Mouse (Mus musculus) heart, adult 2 months (tissue): ENCODE data around the gene Rpl29. TPM values are rescaled to one million over a fixed set of nuclear protein-coding genes. Genes with fewer than 3 reads are reported as not detected.
A peak's percentile ranks its signal among the peaks of the same experiment; 100 is the strongest.

Experiments used
- DNase-seq, 2 experiments: peaks; one replicate each; pipeline ENCODE4 v3.0.0; 2021
- H3K27ac ChIP-seq: fragments of 200-600 bp; 2 replicates; pipeline ENCODE4 v1.8.1; 2022
- H3K27me3 ChIP-seq: fragments of 200-500 bp; 2 replicates; pipeline ENCODE4 v1.6.1; 2012; ENCODE audit warnings: mild to moderate bottlenecking, low read length, inconsistent platforms, mixed read lengths; ENCODE audit not compliant: control insufficient read depth, insufficient read depth
- H3K36me3 ChIP-seq: fragments of 200-500 bp; 2 replicates; pipeline ENCODE4 v1.6.1; 2012; ENCODE audit warnings: low read length, inconsistent platforms; ENCODE audit not compliant: control insufficient read depth, insufficient read depth
- H3K4me1 ChIP-seq: fragments of 200-500 bp; 2 replicates; pipeline ENCODE4 v1.6.1; 2011; ENCODE audit warnings: low read length; ENCODE audit not compliant: control insufficient read depth, insufficient read depth
- H3K4me3 ChIP-seq: fragments of 200-600 bp; 2 replicates; pipeline ENCODE4 v1.8.1; 2022
- H3K79me2 ChIP-seq: fragments of 200-500 bp; replicated peaks from 2 replicates; pipeline ENCODE4 v1.6.1; 2012; ENCODE audit warnings: mild to moderate bottlenecking, inconsistent platforms, low read length, moderate library complexity, mixed read lengths; ENCODE audit not compliant: control insufficient read depth, insufficient read depth
- H3K9ac ChIP-seq: fragments of 200-500 bp; 2 replicates; pipeline ENCODE4 v1.6.1; 2012; ENCODE audit warnings: low read depth, mild to moderate bottlenecking, control low read depth, inconsistent platforms, low read length, mixed read lengths
- CTCF ChIP-seq: fragments of 200-600 bp; IDR thresholded peaks from 2 replicates; pipeline ENCODE4 v1.8.1; 2022; ENCODE audit warnings: antibody characterized with exemption, mild to moderate bottlenecking, moderate library complexity
- EP300 ChIP-seq: fragments of 200-500 bp; IDR thresholded peaks from 2 replicates; pipeline ENCODE4 v1.6.1; 2011; ENCODE audit warnings: low read depth, low read length, control low read depth; ENCODE audit not compliant: insufficient read depth
- POLR2A ChIP-seq: fragments of 200-500 bp; IDR thresholded peaks from 2 replicates; pipeline ENCODE4 v1.6.1; 2011; ENCODE audit warnings: mild to moderate bottlenecking, low read depth, low read length, control low read depth; ENCODE audit not compliant: insufficient read depth
- WGBS: fragments of 180-500 bp; shearing (Covaris S2); methylation state at CpG from one replicate; pipeline ENCODE4 v1.1.7; 2018; 5-methylcytosine and 5-hydroxymethylcytosine counted together
- intact Hi-C: fragments of 180-260 bp; cut with DNase I; formaldehyde crosslinking; loops from one replicate; pipeline ENCODE4 v1.15.1; 2025
- polyA plus RNA-seq: library from polyadenylated mRNA; depleted of rRNA; stranded (reverse); fragments of >200 nt; gene quantifications from 2 replicates; pipeline ENCODE4 v1.2.3, GENCODE M21; 2012
- total RNA-seq, 2 experiments: library from RNA; stranded (reverse); gene quantifications; 2 replicates each; pipeline ENCODE4 v1.2.3; 2021

The Rpl29 gene
- total and polyA plus RNA-seq, 3 experiments = 251 to 296 (median 287) TPM

- DNase-seq = peak in 1 of 2 experiments; percentile 16
- 79% methylated on average over 14 of the region's 14 CpGs for WGBS
Observed at GRCm38 (mm10) chr9:106470991-106471750, 41.9 kb downstream of the Rpl29 start.

GRCm38 (mm10) chr9:106471892-106472291 is 42.6 kb downstream of the Rpl29 start:
- no peaks in the 10 kb centered on the region for H3K27me3 ChIP-seq
- DNase-seq = peak; percentile 76 to 85
- peak overlapping the region; percentile 62 for H3K9ac ChIP-seq
- H3K4me3 ChIP-seq = peak overlapping the region; percentile 12; the same call in 1 of the 2 replicates
- intact Hi-C loops = no loop called here
- no peaks in the 10 kb centered on the region for H3K79me2 ChIP-seq
- peak overlapping the region; percentile 75 for H3K27ac ChIP-seq
- no peaks in the 10 kb centered on the region for H3K36me3 ChIP-seq
- H3K4me1 ChIP-seq = peaks cover 9% of the 10 kb centered on the region
- 23% methylated on average over 5 of the region's 5 CpGs for WGBS
- TF ChIP-seq CTCF = peak; percentile 38
- peak; percentile 70 for TF ChIP-seq POLR2A
- no peak for TF ChIP-seq EP300

More at GRCm38 (mm10) chr9:106470991-106471750, 41.9 kb downstream of the Rpl29 start:
- peak overlapping the region; percentile 75 for H3K27ac ChIP-seq
- H3K36me3 ChIP-seq = no peaks in the 10 kb centered on the region
- peak overlapping the region; percentile 12; the same call in 1 of the 2 replicates for H3K4me3 ChIP-seq
- intact Hi-C loops = no loop called here
- H3K27me3 ChIP-seq = no peaks in the 10 kb centered on the region
- peaks cover 7% of the 10 kb centered on the region for H3K4me1 ChIP-seq
- no peak for TF ChIP-seq EP300
- TF ChIP-seq CTCF = no peak
- no peak for TF ChIP-seq POLR2A
- H3K79me2 ChIP-seq = no peaks in the 10 kb centered on the region
- H3K9ac ChIP-seq = no peak overlapping the region; the same call in 1 of the 2 replicates

- Histone ChIP-seq H3K27ac (peak overlapping the region; percentile 75), H3K9ac (no peak overlapping the region), H3K4me3 (no peak overlapping the region), H3K36me3 (no peaks in the 10 kb centered on the region), H3K4me1 (peaks cover 9% of the 10 kb centered on the region), H3K79me2 (no peaks in the 10 kb centered on the region), H3K27me3 (no peaks in the 10 kb centered on the region)
- no peak for DNase-seq
- intact Hi-C loops = no loop called here
- WGBS = 48% methylated on average over 4 of the region's 4 CpGs
- no peak for TF ChIP-seq POLR2A
- TF ChIP-seq EP300 = no peak
- no peak for TF ChIP-seq CTCF
Observed at GRCm38 (mm10) chr9:106472321-106472720, 43.1 kb downstream of the Rpl29 start.

GRCm38 (mm10) chr9:106473081-106473752 is 44.0 kb downstream of the Rpl29 start:
- Histone ChIP-seq H3K27ac (peak overlapping the region; percentile 75), H3K36me3 (no peaks in the 10 kb centered on the region), H3K27me3 (no peaks in the 10 kb centered on the region), H3K4me1 (peaks cover 13% of the 10 kb centered on the region), H3K79me2 (no peaks in the 10 kb centered on the region), H3K9ac (no peak overlapping the region), H3K4me3 (no peak overlapping the region)
- TF ChIP-seq POLR2A (no peak), EP300 (no peak), CTCF (no peak)
- intact Hi-C loops = no loop called here
- peak in 1 of 2 experiments; percentile 24 for DNase-seq
- WGBS = 91% methylated on average over 16 of the region's 16 CpGs

- Histone ChIP-seq H3K4me1 (peaks cover 13% of the 10 kb centered on the region), H3K9ac (no peak overlapping the region), H3K27ac (peak overlapping the region; percentile 96; the same call in 1 of the 2 replicates), H3K36me3 (no peaks in the 10 kb centered on the region), H3K79me2 (no peaks in the 10 kb centered on the region), H3K27me3 (no peaks in the 10 kb centered on the region), H3K4me3 (no peak overlapping the region)
- peak in 1 of 2 experiments; percentile 27 for DNase-seq
- intact Hi-C loops = no loop called here
- TF ChIP-seq CTCF (no peak), EP300 (no peak), POLR2A (no peak)
- WGBS = 72% methylated on average over 5 of the region's 5 CpGs
Observed at GRCm38 (mm10) chr9:106473753-106474105, 44.5 kb downstream of the Rpl29 start.

GRCm38 (mm10) chr9:106474456-106474855 is 45.2 kb downstream of the Rpl29 start:
- 6% methylated on average over 6 of the region's 6 CpGs for WGBS
- TF ChIP-seq CTCF (peak; percentile 82), EP300 (peak; percentile 70; the same call in 1 of the 2 replicates), POLR2A (no peak)
- H3K27ac ChIP-seq = peak overlapping the region; percentile 96
- H3K36me3 ChIP-seq = no peaks in the 10 kb centered on the region
- peak; percentile 77 for DNase-seq
- H3K9ac ChIP-seq = peak overlapping the region; percentile 49; the same call in 1 of the 2 replicates
- peaks cover 13% of the 10 kb centered on the region for H3K4me1 ChIP-seq
- peak overlapping the region; percentile 47; the same call in 1 of the 2 replicates for H3K4me3 ChIP-seq
- intact Hi-C loops = no loop called here
- no peaks in the 10 kb centered on the region for H3K79me2 ChIP-seq
- H3K27me3 ChIP-seq = no peaks in the 10 kb centered on the region
